Mouse (Mus musculus) liver, adult 2 months (tissue): ENCODE measurements around the gene Nbea. TPM values are rescaled to one million over a fixed set of nuclear protein-coding genes. Genes with fewer than 3 reads are reported as not detected.

ENCODE experiments used
- DNase-seq: peaks from one replicate; pipeline ENCODE4 v3.0.0-alpha.2; 2011; ENCODE audit warnings: low read depth, low spot score; ENCODE audit errors: extremely low read depth
- H3K27ac ChIP-seq: fragments of 200-500 bp; replicated peaks from 2 replicates; pipeline ENCODE4 v1.5.1; 2012; ENCODE audit warnings: low read depth, mild to moderate bottlenecking, control low read depth, inconsistent platforms, low read length; ENCODE audit not compliant: insufficient read depth
- H3K27me3 ChIP-seq: fragments of 200-500 bp; 2 replicates; pipeline ENCODE4 v1.6.1; 2012; ENCODE audit warnings: mild to moderate bottlenecking, moderate library complexity, low read length, inconsistent platforms; ENCODE audit not compliant: control insufficient read depth, insufficient read depth
- H3K36me3 ChIP-seq: fragments of 200-500 bp; 2 replicates; pipeline ENCODE4 v1.6.1; 2012; ENCODE audit warnings: low read length, inconsistent platforms; ENCODE audit not compliant: control insufficient read depth, insufficient read depth
- H3K4me1 ChIP-seq: fragments of 200-500 bp; 2 replicates; pipeline ENCODE4 v1.6.1; 2011; ENCODE audit warnings: low read length; ENCODE audit not compliant: control insufficient read depth, insufficient read depth
- H3K4me3 ChIP-seq: fragments of 200-500 bp; 2 replicates; pipeline ENCODE4 v1.5.1; 2011; ENCODE audit warnings: low read depth, mild to moderate bottlenecking, control low read depth, low read length, moderate library complexity; ENCODE audit not compliant: insufficient read depth
- H3K79me2 ChIP-seq: fragments of 200-500 bp; 2 replicates; pipeline ENCODE4 v1.6.1; 2012; ENCODE audit warnings: inconsistent platforms, mild to moderate bottlenecking, low read length, moderate library complexity; ENCODE audit not compliant: control insufficient read depth, insufficient read depth
- H3K9ac ChIP-seq: fragments of 200-500 bp; 2 replicates; pipeline ENCODE4 v1.6.1; 2012; ENCODE audit warnings: low read depth, mild to moderate bottlenecking, control low read depth, inconsistent platforms, low read length
- CTCF ChIP-seq: fragments of 200-500 bp; IDR thresholded peaks from 2 replicates; pipeline ENCODE4 v1.5.1; 2011; ENCODE audit warnings: low read depth, low read length, control low read depth
- POLR2A ChIP-seq: fragments of 200-500 bp; IDR thresholded peaks from 2 replicates; pipeline ENCODE4 v1.6.1; 2011; ENCODE audit warnings: low read length, control low read depth; ENCODE audit not compliant: insufficient read depth; ENCODE audit errors: extremely low read depth
- WGBS: fragments of 180-500 bp; shearing (Covaris S2); methylation state at CpG from one replicate; pipeline ENCODE4 v1.1.7; 2018; 5-methylcytosine and 5-hydroxymethylcytosine counted together
- polyA plus RNA-seq: library from polyadenylated mRNA; depleted of rRNA; stranded (reverse); fragments of >200 nt; gene quantifications from 2 replicates; pipeline ENCODE4 v1.2.3, GENCODE M21; 2012
- total RNA-seq: library from RNA; depleted of rRNA; stranded (reverse); fragments of >200 nt; gene quantifications from 2 replicates; pipeline ENCODE4 v1.2.3, GENCODE M21; 2014

Gene Nbea
- total and polyA plus RNA-seq, 2 experiments, result 0.38 to 1.9 TPM

DNA sequence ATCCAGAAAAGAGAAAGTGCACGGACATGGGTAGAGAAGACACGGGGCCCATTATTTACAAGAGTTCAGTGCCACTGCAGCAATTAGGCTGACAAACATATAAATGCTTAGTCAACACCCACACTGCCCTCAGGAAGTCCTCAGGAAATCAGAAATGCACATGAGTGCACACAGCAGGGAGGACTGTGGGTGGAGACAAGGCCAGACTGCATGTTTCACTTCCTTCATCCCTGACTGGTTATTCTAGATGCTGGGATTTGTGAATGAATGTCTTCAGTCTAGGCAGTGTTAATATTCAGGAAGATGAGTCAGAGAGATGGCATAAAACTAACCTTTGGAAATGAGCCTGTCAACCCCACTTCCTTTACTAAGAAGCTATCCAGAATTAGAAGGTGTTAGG lies 531.2 kb downstream of the Nbea start:
- no peak for TF ChIP-seq CTCF
- no peak for TF ChIP-seq POLR2A
- Histone ChIP-seq H3K36me3 (no peaks in the 10 kb centered on the region), H3K27me3 (no peaks in the 10 kb centered on the region), H3K4me1 (no peaks in the 10 kb centered on the region), H3K9ac (no peak overlapping the region), H3K27ac (no peak overlapping the region), H3K79me2 (no peaks in the 10 kb centered on the region), H3K4me3 (no peak overlapping the region)
- DNase-seq, result peak; percentile 50
- WGBS, result 62% methylated on average over 2 of the region's 2 CpGs

DNA sequence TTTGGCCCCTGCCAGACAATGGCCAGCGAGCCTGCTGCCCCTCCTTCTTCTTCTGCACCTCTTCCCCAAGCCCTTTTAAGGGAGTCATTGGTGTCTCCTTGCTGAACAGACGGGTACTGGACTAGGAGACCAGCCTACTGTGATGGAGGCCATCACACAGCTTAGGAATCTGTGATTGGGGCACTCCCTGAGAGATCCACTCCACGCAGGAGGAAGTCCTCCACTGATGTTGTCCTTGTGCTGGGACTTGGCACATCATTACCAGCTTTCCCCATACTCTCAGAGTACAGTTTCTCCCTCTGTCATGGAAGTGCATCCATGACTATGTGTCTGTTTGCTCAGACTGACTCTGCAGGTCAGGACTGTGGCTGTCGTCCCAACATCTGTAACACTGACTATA lies 531.6 kb downstream of the Nbea start:
- H3K36me3 ChIP-seq, result no peaks in the 10 kb centered on the region
- H3K27me3 ChIP-seq, result no peaks in the 10 kb centered on the region
- H3K79me2 ChIP-seq, result no peaks in the 10 kb centered on the region
- TF ChIP-seq POLR2A (no peak), CTCF (no peak)
- no peak for DNase-seq
- no peak overlapping the region for H3K27ac ChIP-seq
- H3K4me1 ChIP-seq, result no peaks in the 10 kb centered on the region
- H3K9ac ChIP-seq, result no peak overlapping the region
- no peak overlapping the region for H3K4me3 ChIP-seq
- WGBS, result 79% methylated on average over 4 of the region's 4 CpGs

DNA sequence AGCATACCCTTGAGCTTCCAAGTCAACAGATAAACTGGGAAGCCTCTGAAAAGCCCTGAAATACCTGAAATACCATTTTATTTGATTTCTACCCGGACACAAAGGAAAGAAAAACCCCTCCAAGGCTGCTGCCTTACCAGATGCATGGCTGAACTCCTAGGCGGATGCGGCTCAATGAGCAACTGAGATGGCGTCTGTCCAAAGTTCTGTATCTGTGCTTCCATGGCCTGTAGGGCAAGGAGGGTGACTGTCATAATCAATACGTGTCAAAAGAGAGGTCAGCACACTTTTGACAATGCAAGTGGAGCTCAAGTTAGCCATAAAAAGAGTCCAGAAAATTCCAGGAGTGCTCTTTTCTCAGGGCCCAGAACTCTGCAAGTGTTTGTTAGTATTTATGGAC lies 534.0 kb downstream of the Nbea start:
- no peak for TF ChIP-seq CTCF
- no peak for TF ChIP-seq POLR2A
- WGBS, result 17% methylated on average over 5 of the region's 5 CpGs
- Histone ChIP-seq H3K27ac (no peak overlapping the region), H3K4me1 (no peaks in the 10 kb centered on the region), H3K27me3 (no peaks in the 10 kb centered on the region), H3K4me3 (no peak overlapping the region), H3K79me2 (no peaks in the 10 kb centered on the region), H3K9ac (no peak overlapping the region), H3K36me3 (no peaks in the 10 kb centered on the region)
- DNase-seq, result peak; percentile 27

DNA sequence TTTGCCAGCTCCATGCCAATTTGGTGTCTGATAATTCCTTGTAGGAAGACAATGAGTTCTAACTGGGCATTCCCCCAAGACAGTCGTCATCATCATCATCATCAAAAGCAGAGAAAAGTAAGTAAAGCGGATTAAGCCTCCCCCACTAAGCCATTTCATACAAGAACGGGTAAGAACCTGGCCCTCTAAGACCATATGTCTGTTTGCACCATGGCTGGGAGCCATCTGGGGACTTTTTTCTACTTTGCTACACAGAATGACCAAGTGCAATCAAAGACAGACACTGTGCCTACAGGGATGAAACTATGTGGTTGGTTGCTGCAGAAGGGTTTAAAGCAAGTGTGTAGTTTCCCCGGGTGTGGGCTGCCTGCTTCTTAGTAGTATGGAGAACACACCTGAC lies 535.2 kb downstream of the Nbea start:
- 92% methylated on average over 4 of the region's 4 CpGs for WGBS

DNA sequence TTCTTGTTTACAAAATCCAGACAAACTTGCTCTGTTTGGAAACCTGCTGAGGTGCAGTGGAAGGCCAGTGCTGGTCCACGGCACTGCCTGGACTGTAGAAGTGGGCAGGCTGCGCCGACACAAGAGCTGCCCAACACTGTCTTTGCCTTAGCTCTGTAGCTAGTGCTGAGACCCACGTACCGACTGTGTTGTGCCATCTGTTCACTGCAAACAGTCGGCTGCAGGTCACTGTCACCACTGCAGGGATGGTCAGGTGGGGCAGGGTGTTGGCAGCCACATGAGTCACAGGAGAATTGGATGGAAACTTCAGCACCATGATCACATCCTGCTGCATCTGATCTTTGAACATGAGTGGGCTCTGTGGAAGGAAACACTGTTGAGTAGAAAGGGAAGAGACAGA lies 536.3 kb downstream of the Nbea start:
- Histone ChIP-seq H3K27ac (no peak overlapping the region), H3K4me3 (no peak overlapping the region), H3K79me2 (no peaks in the 10 kb centered on the region), H3K4me1 (no peaks in the 10 kb centered on the region), H3K36me3 (no peaks in the 10 kb centered on the region), H3K9ac (no peak overlapping the region), H3K27me3 (no peaks in the 10 kb centered on the region)
- DNase-seq, result no peak
- WGBS, result 45% methylated on average over 6 of the region's 6 CpGs
- TF ChIP-seq POLR2A (no peak), CTCF (no peak)

More for the DNA sequence above, 535.2 kb downstream of the Nbea start:
- Histone ChIP-seq H3K79me2 (no peaks in the 10 kb centered on the region), H3K27ac (no peak overlapping the region), H3K4me3 (no peak overlapping the region), H3K9ac (no peak overlapping the region), H3K27me3 (no peaks in the 10 kb centered on the region), H3K36me3 (no peaks in the 10 kb centered on the region), H3K4me1 (no peaks in the 10 kb centered on the region)
- no peak for DNase-seq
- TF ChIP-seq POLR2A, result no peak
- TF ChIP-seq CTCF, result no peak

DNA sequence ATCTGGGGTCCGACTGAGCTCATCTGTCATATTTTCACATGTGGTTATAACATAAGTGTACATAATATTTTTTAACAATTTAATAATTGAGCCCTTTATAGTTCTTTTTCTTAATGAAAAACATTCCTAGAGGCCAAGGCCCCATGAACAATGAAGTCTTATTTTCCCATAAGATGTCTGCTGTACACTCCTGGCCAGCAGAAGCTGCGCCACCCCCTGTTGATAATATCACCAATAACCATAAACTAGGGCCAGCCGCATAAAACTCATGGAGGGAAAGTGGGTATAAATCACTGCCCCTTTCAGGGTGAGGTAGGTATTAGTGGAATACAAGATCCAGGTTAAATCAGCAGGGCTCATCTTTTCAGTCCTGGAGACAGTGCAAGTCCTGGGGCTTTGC lies 537.1 kb downstream of the Nbea start:
- Histone ChIP-seq H3K27ac (no peak overlapping the region), H3K4me3 (no peak overlapping the region), H3K36me3 (no peaks in the 10 kb centered on the region), H3K4me1 (no peaks in the 10 kb centered on the region), H3K9ac (no peak overlapping the region), H3K27me3 (no peaks in the 10 kb centered on the region), H3K79me2 (no peaks in the 10 kb centered on the region)
- no peak for DNase-seq
- TF ChIP-seq POLR2A, result no peak
- TF ChIP-seq CTCF, result no peak
- WGBS, result 97% methylated on average over 3 of the region's 3 CpGs
